Mouse (Mus musculus) thymus, adult 2 months (tissue): ENCODE measurements around the gene Pnpla6.

Experiments used
- CTCF ChIP-seq: fragments of 200-500 bp; IDR thresholded peaks from 2 replicates; pipeline ENCODE4 v1.5.1; 2012; ENCODE audit warnings: mild to moderate bottlenecking, control low read depth, low read length, moderate library complexity, borderline replicate concordance; ENCODE audit not compliant: control insufficient read depth, poor library complexity, insufficient read depth; ENCODE audit errors: extremely low read depth
- POLR2A ChIP-seq: fragments of 200-500 bp; IDR thresholded peaks from 2 replicates; pipeline ENCODE4 v1.6.1; 2012; ENCODE audit warnings: mild to moderate bottlenecking, low read length, control low read depth, moderate library complexity; ENCODE audit not compliant: control insufficient read depth, poor library complexity, insufficient read depth; ENCODE audit errors: extremely low read depth

GRCm38 (mm10) chr8:3500235-3501090 lies 14.7 kb upstream of the Pnpla6 start, which contains the start of gene Mcoln1:
- TF ChIP-seq CTCF (0 out of 2 replicates have a peak, but pooled peaks have one; percentile 55), POLR2A (peak; percentile 79)
